Mouse (Mus musculus): Measurements from ENCODE around the gene Auts2. TPM values are rescaled to one million over a fixed set of nuclear protein-coding genes. Genes with fewer than 3 reads are reported as not detected.

The Auts2 gene
- total and polyA plus RNA-seq, 2 experiments from 2014 or later: 35.2 to 57.5 TPM

GRCm38 (mm10) chr5:132203846-132204245 is 339.3 kb downstream of the Auts2 start:
- H3K4me1 ChIP-seq (ENCODE audit: insufficient read depth, low read length): peaks cover 4% of the 10 kb centered on the region; the same call in 1 of the 2 replicates
- H3K27me3 ChIP-seq (ENCODE audit: insufficient read depth, low read length): no peaks in the 10 kb centered on the region
- DNase-seq (ENCODE audit: low spot score) (peak; percentile 31), ATAC-seq (ENCODE audit: low FRiP score) (no peak)
- no peaks in the 10 kb centered on the region for H3K36me3 ChIP-seq (ENCODE audit: insufficient read depth, low read length)
- H3K4me3 ChIP-seq (ENCODE audit: low read depth, low read length): no peak overlapping the region
- no peaks in the 10 kb centered on the region for H3K9me3 ChIP-seq (ENCODE audit: low read length)
- H3K9ac ChIP-seq (replicated peaks; ENCODE audit: low read length, poor library complexity, severe bottlenecking): no peak overlapping the region
- no peak overlapping the region for H3K27ac ChIP-seq (ENCODE audit: low read depth, low read length)
- no peak for TF ChIP-seq CTCF (IDR thresholded peaks at IDR 0.05)
- H3K4me2 ChIP-seq (ENCODE audit: low read depth, low read length, poor library complexity, severe bottlenecking): no peak overlapping the region
- 43% methylated on average over 11 of the region's 11 CpGs for WGBS

DNA sequence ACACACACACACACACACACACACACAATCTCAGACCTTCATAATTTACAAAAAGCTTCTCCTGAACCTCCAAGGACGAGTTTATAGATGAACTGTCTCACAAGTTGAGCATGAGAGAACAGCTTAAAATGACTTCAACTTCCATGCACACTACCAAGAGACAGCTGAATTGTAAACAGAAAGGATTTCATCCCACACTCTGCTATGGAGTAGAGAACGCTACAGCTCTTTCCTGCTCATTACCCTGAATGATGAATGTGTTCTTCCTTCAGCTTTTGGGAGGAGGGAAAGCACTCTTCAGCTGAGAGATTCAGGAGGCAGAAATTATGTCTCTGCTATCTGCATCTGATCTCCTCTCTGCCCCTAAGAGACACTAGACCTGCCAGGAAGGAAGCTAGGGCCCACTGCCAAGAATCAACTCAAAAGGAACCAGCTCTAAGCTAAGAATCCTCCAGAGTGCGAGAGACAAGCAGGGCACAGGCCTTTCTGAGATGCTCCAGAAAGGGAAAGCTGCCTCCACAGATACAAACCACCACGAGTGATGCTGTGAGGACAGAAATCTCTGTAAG is 342.0 kb downstream of the Auts2 start:
- no peaks in the 10 kb centered on the region for H3K27me3 ChIP-seq (ENCODE audit: insufficient read depth, low read length)
- DNase-seq (ENCODE audit: low spot score): peak; percentile 40
- 61% methylated on average over 4 of the region's 4 CpGs for WGBS
- H3K9ac ChIP-seq (replicated peaks; ENCODE audit: low read length, poor library complexity, severe bottlenecking): no peak overlapping the region
- no peak overlapping the region for H3K4me2 ChIP-seq (ENCODE audit: low read depth, low read length, poor library complexity, severe bottlenecking)
- H3K4me1 ChIP-seq (ENCODE audit: insufficient read depth, low read length): peaks cover 4% of the 10 kb centered on the region; the same call in 1 of the 2 replicates
- TF ChIP-seq CTCF (IDR thresholded peaks at IDR 0.05): no peak
- H3K4me3 ChIP-seq (ENCODE audit: low read depth, low read length): no peak overlapping the region
- no peaks in the 10 kb centered on the region for H3K36me3 ChIP-seq (ENCODE audit: insufficient read depth, low read length)
- ATAC-seq (ENCODE audit: low FRiP score): no peak
- no peak overlapping the region for H3K27ac ChIP-seq (ENCODE audit: low read depth, low read length)
- H3K9me3 ChIP-seq (ENCODE audit: low read length): no peaks in the 10 kb centered on the region

DNA sequence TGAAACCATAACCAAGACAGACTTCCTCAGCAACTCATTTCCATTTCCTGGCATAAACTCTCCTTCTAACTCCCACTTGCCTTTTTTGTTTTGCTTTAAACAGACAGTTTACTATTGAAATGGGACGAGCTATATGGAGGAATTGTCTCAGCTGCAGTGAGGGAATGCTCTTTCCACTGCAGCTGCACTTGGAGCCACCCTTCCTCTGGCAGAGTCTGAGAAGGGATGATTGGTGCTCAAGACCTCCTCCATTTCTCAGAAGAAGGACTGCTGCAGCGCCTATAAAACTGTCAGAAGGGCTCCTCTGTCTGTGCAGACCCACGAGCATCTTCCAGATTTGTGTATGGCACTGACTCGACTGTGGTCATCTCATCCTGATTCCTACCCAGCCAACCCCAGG is 342.5 kb downstream of the Auts2 start:
- H3K9ac ChIP-seq (replicated peaks; ENCODE audit: low read length, poor library complexity, severe bottlenecking): no peak overlapping the region
- TF ChIP-seq CTCF (IDR thresholded peaks at IDR 0.05): no peak
- WGBS: 72% methylated on average over 4 of the region's 4 CpGs
- ATAC-seq (ENCODE audit: low FRiP score) (no peak), DNase-seq (ENCODE audit: low spot score) (no peak)
- no peaks in the 10 kb centered on the region for H3K36me3 ChIP-seq (ENCODE audit: insufficient read depth, low read length)
- no peaks in the 10 kb centered on the region for H3K9me3 ChIP-seq (ENCODE audit: low read length)
- H3K4me2 ChIP-seq (ENCODE audit: low read depth, low read length, poor library complexity, severe bottlenecking): no peak overlapping the region
- H3K27ac ChIP-seq (ENCODE audit: low read depth, low read length): no peak overlapping the region
- no peaks in the 10 kb centered on the region for H3K27me3 ChIP-seq (ENCODE audit: insufficient read depth, low read length)
- peaks cover 4% of the 10 kb centered on the region; the same call in 1 of the 2 replicates for H3K4me1 ChIP-seq (ENCODE audit: insufficient read depth, low read length)
- H3K4me3 ChIP-seq (ENCODE audit: low read depth, low read length): no peak overlapping the region

- Histone ChIP-seq H3K36me3 (ENCODE audit: insufficient read depth, low read length) (no peaks in the 10 kb centered on the region), H3K27ac (ENCODE audit: low read depth, low read length) (no peak overlapping the region), H3K4me2 (ENCODE audit: low read depth, low read length, poor library complexity, severe bottlenecking) (no peak overlapping the region), H3K4me1 (ENCODE audit: insufficient read depth, low read length) (peaks cover 10% of the 10 kb centered on the region; the same call in 1 of the 2 replicates), H3K9ac (replicated peaks; ENCODE audit: low read length, poor library complexity, severe bottlenecking) (0 out of 2 replicates have a peak overlapping the region, but pooled peaks have one; percentile 3), H3K4me3 (ENCODE audit: low read depth, low read length) (no peak overlapping the region), H3K27me3 (ENCODE audit: insufficient read depth, low read length) (no peaks in the 10 kb centered on the region; the same call in 1 of the 2 replicates), H3K9me3 (ENCODE audit: low read length) (no peaks in the 10 kb centered on the region)
- TF ChIP-seq CTCF (IDR thresholded peaks at IDR 0.05): no peak
- ATAC-seq (ENCODE audit: low FRiP score): no peak
- WGBS: 28% methylated on average over 6 of the region's 6 CpGs
- peak; percentile 84 for DNase-seq (ENCODE audit: low spot score)
These were observed 348.1 kb downstream of the Auts2 start for GRCm38 (mm10) chr5:132195048-132195533.

- H3K4me2 ChIP-seq (ENCODE audit: low read depth, low read length, poor library complexity, severe bottlenecking): no peak overlapping the region
- H3K4me1 ChIP-seq (ENCODE audit: insufficient read depth, low read length): peaks cover 8% of the 10 kb centered on the region
- no peak overlapping the region for H3K27ac ChIP-seq (ENCODE audit: low read depth, low read length)
- WGBS: 91% methylated on average over 4 of the region's 4 CpGs
- H3K4me3 ChIP-seq (ENCODE audit: low read depth, low read length): no peak overlapping the region
- no peak for ATAC-seq (ENCODE audit: low FRiP score)
- no peaks in the 10 kb centered on the region; the same call in 1 of the 2 replicates for H3K27me3 ChIP-seq (ENCODE audit: insufficient read depth, low read length)
- TF ChIP-seq CTCF (IDR thresholded peaks at IDR 0.05): no peak
- no peak overlapping the region for H3K9ac ChIP-seq (replicated peaks; ENCODE audit: low read length, poor library complexity, severe bottlenecking)
- no peak for DNase-seq (ENCODE audit: low spot score)
- H3K36me3 ChIP-seq (ENCODE audit: insufficient read depth, low read length): no peaks in the 10 kb centered on the region
- H3K9me3 ChIP-seq (ENCODE audit: low read length): no peaks in the 10 kb centered on the region
These were observed 353.0 kb downstream of the Auts2 start for GRCm38 (mm10) chr5:132190190-132190589.

GRCm38 (mm10) chr5:132186659-132187058 is 356.5 kb downstream of the Auts2 start:
- no peaks in the 10 kb centered on the region; the same call in none of the 2 replicates for H3K4me1 ChIP-seq (ENCODE audit: insufficient read depth, low read length)
- DNase-seq (ENCODE audit: low spot score) (no peak), ATAC-seq (ENCODE audit: low FRiP score) (no peak)
- H3K9me3 ChIP-seq (ENCODE audit: low read length): no peaks in the 10 kb centered on the region
- no peak overlapping the region for H3K27ac ChIP-seq (ENCODE audit: low read depth, low read length)
- H3K4me3 ChIP-seq (ENCODE audit: low read depth, low read length): no peak overlapping the region
- H3K9ac ChIP-seq (replicated peaks; ENCODE audit: low read length, poor library complexity, severe bottlenecking): no peak overlapping the region
- WGBS: 38% methylated on average over 3 of the region's 3 CpGs
- no peaks in the 10 kb centered on the region for H3K36me3 ChIP-seq (ENCODE audit: insufficient read depth, low read length)
- H3K27me3 ChIP-seq (ENCODE audit: insufficient read depth, low read length): no peaks in the 10 kb centered on the region; the same call in 1 of the 2 replicates
- no peak overlapping the region for H3K4me2 ChIP-seq (ENCODE audit: low read depth, low read length, poor library complexity, severe bottlenecking)
- no peak for TF ChIP-seq CTCF (IDR thresholded peaks at IDR 0.05)

All from midbrain, postnatal 0 days (tissue).